Mouse (Mus musculus): Measurements from ENCODE around the gene Kif21b.
A peak's percentile ranks its signal among the peaks of the same experiment; 100 is the strongest.

The Kif21b gene

DNA sequence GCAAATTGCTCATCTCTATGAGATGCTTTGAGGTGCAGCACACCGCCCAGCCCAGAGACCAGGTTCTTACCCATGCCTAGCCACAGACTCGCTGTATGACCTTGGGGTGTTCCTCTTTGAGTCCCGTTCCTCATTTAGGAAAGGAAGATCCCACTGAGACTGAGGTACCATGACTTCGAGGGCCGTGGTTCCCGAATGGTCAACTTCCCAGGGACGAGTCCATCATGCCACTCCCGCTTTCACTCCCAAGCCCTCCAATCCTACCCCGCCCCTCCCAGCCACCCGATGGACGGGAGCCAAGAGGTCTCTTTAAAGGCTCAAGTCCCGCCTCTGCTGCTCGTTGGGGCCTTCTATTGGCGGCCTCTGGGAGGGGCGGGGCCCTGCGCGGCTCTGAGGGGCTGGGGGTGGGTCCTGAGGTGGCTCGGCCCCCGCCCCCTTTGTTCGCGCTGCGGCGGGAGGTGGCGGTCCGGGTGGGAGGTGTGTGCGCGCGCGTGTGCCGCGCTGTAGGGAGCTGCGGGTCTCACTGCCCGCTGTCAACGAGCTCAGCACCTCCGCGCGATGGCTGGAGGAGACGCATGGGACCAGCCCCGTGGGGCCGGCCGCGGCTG, at the start of gene Kif21b:
Gene Kif21b (plus strand): TSS at position 439 of the 608 bp plus-strand sequence.
- DNase-seq (ENCODE audit: low spot score), result peak; percentile 94

DNA sequence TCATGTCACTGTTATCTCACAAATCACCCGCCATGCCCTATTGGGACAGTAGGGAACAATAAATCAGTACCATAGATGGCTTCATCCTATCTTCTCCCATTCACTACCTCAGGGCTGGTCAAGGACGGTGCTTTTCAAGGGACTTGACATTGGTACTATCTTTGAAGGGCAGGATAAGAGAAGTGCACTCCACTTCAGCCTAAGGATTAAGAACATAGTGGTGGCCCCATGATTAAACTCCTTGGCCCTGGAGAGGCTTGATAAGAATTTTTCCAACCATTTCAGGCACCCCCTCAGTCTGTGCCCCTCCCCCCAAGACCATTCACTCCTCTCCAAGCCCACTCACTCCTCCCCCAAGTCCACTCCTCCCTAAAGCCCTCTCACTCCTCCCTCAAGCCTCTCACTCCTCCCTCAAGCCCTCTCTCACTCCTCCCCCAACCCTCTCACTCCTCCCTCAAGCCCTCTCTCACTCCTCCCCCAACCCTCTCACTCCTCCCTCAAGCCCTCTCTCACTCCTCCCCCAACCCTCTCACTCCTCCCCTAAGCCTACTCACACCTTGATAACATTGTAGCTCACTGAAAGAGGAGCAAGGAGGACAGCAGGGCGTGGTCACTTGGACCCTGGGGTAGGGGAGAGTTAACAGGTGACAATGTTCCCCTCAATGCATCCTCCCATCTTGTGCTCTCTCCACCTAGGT, 45.1 kb upstream of the Kif21b start:
- DNase-seq (ENCODE audit: low spot score), result no peak

DNA sequence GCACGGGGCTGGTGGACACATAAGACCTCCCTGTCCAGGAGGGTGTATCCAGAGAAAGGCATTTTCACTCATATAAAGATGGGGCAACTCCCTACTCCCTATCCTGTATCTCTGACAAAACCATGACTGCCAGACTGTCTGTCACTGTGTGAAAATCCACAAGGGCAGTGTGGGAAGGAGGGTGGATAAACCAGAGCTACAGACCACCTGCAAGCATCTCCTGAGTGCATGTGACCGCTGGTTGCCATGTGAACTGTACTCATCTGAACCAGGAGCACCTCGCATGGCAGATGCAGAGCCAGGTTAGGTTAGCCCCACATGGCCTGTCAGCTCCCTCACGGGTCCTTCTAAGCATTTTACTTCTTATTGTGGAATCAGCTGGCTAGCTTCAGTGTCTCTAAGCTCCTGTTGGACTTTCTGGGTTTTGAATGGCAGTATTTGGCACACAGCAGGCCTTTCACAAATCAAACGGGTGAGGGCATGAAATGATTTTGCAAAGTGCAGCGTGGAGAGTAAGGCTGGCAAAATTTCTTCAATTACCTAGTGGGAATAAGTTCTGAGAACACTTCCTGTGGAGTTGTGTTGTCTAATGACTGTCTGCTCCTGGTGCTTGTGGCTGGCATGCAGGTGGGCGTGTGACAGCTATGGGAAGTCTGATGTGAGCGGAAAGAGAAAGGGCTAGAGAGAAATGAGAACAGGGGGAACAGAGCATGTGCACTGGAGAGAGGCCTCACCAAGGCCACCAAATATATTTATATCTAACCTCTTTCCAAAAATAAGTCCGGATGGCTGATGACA, 41.6 kb upstream of the Kif21b start:
- peak; percentile 2 for DNase-seq (ENCODE audit: low spot score)

DNA sequence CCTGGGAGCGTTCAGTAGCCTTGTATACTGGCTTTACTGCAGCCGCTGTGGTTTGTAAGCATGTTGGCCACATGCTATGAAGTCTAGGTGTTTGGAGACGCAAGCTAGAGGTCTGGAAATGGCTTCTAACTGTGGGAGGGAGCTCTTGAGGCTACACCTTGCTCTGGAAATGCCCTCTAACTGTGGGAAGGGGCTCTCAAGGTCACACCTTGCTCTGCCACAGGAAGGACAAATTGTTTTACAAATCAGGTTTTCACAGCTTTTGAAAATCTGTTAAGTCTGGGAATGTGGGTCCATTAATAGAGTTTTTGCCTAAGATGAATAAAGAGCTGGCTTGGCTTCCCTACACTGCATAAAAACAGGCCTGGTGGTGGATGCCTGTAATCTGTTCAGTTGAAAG, 37.5 kb upstream of the Kif21b start:
- no peak for DNase-seq (ENCODE audit: low spot score)

DNA sequence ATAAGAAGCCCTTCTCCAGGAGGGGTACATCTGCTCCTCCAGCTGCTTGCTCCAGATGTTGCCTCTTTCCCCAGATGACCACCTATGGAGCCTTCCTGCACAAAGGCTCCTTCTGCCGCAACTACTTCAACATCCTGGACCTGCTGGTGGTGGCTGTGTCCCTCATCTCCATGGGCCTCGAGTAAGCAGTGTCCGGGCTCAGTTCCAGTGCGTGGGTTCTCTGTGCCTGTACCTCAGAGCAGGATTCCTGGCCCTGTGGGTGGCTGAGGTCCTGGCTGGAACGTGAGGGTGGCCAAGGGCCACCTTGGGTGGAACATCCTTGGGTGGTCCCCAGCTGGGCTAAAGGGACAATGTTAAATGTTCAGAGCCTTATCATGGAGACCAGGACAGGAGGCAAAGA, 36.4 kb upstream of the Kif21b start:
- DNase-seq (ENCODE audit: low spot score), result no peak

DNA sequence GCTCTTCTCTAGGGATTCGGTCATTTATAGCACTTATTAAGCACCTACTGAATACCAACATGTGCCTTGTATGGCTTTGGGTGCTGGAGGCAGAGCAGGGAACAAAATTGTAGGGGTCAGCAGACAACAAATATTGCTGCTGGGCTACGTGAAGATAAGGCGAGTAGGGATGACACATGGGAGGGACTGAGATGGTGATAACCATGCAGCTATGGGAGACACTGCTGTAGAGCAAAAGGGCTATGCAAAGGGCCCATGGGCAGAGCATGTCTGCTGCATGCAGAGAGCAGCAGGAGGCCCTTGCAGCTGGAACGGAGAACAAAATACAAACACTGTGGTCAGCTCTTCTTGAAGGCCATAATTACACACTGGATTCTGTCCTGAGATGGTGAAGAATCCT, 29.1 kb upstream of the Kif21b start:
- no peak for DNase-seq (ENCODE audit: low spot score)

DNA sequence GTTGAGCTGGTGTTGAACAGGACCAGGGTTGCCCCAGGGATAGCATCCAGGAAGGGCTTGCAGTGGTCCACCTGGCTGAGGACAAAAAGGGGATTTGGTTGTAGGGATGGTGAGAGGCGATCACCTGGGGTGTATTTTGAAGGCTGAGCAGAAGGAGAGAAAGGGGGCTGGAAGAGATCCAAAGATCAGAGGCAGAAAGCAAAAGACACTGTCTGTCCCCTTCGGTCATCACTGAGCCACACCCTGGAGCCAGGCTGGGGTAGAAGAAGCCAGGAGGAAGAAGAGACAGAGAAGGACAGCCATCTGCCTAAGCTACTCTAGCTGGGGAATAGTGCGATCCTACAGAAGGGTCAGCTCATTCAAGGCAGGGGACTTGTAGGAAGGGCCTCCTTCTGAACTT, 28.6 kb upstream of the Kif21b start:
- no peak for DNase-seq (ENCODE audit: low spot score)

DNA sequence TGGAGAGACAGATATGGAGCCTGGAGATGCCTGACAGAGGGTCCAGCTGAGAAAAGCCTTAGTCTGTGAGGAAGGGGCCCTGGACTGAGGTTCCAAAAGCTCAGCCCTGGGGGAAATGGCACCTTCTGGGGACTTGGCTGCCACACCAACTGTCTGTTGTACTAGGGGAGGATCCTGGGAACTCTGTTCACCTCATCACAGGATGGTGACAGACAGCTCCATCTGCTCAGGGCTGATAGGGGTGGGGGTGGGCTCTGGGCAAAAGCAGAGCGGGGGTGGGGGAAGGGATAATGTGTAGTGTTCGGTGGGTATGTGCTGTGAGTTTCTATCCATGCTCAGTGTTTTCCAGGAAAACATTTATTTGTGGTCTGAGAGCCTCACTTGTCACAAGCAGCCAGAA, 28.2 kb upstream of the Kif21b start:
- DNase-seq (ENCODE audit: low spot score), result no peak

DNA sequence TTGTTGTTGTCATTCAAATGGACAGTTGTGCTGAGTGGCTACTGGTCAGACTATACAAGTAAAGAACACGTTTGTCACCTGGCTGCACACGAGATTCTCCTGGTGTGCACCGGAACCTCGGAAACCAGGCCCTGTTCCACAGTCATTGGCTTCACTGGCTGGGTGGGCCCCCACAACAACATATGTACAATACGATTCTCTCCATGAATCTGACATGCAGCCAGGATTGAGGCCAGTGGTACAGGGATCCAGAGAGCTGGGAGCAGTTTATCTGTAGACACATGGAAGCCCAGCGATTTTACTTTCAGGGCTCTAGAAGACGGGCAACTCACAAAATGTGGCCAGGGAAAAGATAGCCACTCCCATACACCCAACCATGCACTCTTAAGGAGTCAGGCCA, 27.5 kb upstream of the Kif21b start:
- no peak for DNase-seq (ENCODE audit: low spot score)

DNA sequence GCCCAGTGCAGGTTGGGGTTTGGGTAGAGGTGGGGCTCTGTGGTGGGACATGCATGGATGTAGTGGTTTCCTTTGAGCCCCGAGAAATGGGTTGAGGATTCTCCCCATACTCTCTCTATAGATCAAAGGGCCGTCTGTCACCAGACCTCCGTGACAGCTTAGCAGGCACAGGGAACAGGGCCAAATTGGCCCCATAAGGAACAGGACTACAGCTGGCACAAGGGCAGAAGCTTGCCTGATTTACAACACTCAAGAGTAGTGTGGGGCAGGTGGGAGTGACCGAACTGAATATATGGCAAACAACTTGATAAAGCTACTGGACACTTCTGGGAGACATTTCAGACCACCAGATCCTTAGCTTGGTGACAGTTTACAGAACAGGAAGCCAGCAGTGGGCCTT, 26.4 kb upstream of the Kif21b start:
- DNase-seq (ENCODE audit: low spot score), result no peak

DNA sequence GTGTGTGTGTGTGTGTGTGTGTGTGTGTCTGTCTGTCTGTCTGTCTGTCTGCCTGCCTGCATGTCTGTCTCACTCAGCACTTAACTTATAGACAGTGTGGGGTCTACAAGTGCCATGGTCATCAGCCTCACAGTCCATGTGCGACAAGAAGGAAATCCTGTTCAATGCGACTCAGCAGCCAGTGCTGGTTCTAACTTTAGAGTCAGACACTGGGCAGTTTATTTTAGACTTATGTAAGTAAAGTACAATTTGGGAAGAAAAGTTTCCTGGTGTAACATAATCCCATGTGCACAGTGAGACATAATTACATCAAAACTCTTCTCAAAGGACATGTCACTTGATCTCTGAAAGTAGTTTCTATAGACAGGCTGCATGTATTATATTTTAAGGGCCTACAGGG, 21.7 kb upstream of the Kif21b start:
- no peak for DNase-seq (ENCODE audit: low spot score)

DNA sequence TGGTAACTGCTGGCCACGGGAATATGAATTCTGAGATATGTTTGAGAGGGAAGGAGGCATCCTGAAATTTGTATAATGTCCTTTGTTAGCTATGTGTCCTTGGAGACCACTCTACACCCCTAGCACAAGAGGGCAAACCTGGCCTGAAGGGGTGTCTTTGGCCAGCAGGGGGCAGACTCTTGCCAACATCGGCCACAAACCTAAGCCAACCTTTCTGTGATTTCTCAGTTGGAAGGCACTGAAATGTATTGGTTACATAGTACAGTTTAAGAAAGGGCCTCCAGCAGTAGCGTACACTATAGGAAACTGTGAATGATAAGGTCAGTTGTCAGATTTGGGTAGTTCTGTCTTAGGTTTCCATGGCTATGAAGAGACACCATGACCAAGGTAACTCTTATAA, 15.0 kb upstream of the Kif21b start:
- peak; percentile 78 for DNase-seq (ENCODE audit: low spot score)

DNA sequence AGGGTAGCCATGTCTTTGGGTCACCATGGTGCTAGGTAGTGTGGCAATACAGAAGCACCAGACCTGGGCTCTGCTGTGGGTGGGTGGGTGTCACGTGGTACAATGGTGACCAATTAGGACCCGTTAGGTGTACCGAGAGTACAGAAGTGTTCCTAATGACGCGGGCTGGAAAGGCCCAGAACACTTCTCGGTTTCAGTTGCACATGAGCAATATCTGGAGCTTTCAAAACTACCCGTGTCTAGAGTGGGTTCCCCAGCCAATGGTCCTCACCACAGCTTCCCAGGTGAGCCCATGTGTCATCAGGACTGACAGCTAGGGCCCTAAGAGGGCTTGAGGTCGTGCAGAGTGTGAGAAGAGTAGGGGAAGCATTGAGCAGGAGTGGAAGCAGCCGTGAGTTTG, 14.1 kb upstream of the Kif21b start:
- no peak for DNase-seq (ENCODE audit: low spot score)

DNA sequence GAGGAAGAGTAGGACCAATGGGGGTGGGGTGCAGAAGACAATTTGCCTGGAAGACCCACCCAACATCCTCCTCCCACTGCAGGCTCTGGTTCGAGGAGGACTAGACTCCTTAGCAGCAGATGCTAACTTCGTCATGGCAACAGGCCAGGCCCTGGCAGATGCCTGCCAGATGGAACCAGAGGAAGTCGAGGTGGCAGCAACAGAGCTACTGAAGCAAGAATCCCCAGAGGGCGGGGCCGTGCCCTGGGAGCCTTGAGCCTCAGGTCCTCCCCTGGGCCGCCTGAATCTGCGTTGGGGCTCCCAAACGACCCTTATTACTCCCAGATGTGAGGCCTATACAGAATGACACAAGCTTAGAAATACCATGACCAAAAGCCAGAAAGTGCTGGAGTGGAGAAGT, 12.3 kb upstream of the Kif21b start:
- DNase-seq (ENCODE audit: low spot score), result peak; percentile 69

DNA sequence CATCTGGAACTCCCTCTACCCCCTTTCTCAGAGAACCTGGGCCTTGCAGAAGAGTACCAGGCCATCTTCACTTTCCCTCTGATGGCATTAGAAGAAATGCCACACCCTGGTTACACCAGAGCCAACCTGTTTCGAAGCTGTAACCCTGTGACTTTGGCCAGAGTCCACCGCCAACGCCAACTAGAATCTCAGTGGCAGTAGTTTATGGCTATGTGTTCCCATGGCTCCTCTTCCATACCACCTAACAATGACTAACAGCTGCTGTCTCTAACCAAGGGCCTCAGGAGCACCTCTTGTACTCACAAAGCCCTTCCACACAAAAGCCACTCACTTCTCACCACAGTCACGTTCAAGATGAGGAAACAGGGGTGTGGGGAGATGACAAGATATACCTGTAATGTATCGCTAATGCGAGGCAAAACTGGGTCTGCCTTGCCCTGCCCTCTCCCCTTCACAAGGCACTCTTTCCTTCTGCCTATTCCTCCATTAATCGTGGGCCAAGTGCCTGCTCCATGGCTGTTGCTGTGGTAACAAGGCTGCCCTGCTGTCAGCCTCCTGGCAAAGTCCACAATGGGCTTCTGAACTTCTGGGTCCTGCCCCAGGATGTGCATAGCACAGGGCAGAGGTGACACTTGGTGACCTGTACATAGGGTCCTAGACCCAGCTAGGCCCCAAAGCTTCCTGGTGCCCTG, 11.5 kb upstream of the Kif21b start:
- DNase-seq (ENCODE audit: low spot score), result no peak

DNA sequence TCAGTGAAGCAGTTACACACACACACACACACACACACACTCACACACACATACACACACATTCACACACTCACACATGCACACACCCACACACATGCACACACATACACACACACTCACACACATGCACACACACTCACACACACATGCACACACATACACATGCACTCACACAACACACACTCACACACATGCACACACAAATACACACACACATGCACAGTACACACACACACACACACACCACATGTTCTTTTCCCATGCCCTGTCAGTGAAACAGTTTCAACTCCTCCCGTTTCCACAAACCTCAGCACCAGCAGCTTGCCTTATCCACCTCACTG, 11.0 kb upstream of the Kif21b start:
- DNase-seq (ENCODE audit: low spot score), result no peak

DNA sequence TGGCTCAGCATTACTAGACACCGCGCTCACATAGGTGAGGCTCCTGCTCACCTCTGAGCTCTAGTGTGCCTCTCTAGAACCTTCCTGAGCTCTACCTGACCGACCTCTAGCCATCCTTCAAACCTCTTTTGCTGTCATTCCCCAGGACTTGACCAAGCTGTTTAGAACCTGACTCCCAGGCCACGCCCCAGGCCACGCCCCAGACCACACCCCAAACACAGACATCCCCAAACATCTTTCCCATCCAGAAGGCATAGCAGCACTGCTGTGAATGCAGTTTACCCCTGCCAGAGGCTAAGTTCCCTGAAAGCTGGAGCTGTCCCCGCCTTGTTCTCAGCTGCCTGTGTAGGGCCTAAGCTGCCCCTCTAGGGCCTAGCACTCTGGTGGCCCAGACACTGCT, 10.4 kb upstream of the Kif21b start:
- no peak for DNase-seq (ENCODE audit: low spot score)

DNA sequence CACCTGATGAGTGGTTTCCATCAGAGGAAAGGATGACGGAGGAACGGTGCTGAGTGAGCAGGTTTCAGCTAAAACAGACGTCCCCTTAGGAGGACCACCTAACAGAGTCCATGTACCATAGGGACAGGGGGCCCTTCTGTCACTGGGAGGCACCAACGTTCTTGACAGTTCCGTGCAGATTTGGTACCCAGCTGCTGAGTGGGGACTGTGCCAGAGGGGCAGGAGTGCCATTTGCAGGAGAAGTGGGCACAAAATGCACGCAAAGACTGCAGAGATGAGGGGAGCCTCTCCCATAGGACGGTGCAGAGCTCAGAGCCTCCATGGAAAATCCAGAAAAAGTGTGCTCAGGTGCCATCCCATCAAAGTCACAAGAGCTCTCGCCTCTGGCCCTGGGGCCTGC, 9.2 kb upstream of the Kif21b start:
- DNase-seq (ENCODE audit: low spot score), result no peak

DNA sequence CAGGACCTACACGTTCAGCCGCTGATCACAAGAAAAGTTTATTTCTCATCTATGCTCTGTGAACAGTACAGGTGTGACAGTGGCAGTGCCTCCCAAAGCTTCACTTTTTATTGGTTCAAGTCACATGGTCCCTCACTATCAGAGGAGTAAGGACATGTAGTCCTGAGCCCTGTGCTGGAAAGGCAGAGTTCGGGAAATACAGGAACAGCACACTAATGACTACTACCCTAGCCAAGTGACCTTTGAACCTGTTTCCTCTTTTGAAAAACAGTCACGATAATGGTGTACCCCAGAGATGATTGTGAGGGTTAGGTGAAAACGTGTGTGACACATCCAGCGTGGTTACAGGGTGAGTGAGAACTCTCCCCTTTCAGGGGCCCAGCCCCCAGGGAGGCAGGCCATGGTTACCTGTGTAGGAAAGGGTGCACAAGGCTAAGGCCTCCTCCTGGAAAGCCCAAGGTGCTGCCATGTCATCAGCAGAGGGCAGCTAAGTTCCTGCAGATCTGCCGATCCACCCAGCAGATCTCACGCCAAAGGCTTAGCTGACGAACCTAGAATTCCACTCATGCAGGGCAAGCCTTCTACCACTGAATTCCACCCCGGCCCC, 4.9 kb upstream of the Kif21b start:
- no peak for DNase-seq (ENCODE audit: low spot score)

DNA sequence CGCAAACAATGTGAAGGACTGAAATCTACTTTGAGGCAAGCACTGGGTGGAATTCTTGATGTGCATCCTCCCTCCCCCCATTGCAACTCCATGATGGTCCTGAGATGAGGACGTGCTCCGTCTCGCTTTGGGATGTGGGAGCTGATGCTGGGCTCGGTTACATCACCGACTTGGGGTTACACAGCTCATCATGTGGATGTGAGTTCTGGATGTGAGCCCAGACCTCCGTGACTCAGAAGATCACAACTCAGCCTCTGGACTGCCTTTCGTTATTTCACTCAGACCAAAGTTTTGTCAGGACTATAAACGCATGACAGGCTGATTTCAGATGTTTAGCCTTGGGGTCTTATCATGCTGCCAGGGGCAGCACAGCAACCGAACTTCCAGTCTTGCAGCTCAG, 4.3 kb upstream of the Kif21b start:
- no peak for DNase-seq (ENCODE audit: low spot score)

DNA sequence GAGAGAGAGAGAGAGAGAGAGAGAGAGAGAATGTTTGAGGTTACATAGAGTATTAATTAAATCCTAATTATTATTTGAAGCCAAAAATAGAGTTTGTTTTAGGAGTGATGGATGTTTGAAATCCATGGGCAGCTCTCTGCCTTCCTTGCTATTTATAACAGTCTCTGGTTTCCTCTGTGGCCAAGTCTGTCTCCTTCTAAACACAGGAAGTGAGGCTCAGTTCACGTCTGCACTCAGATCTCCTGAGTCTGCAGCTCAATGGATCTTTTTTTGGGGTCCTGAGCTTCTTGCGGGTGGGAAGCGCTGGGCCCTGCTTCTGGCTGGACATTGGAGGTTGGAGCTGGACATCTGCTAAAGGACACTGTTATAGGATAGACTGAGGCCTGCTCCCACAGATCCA, 3.3 kb upstream of the Kif21b start:
- no peak for DNase-seq (ENCODE audit: low spot score)

DNA sequence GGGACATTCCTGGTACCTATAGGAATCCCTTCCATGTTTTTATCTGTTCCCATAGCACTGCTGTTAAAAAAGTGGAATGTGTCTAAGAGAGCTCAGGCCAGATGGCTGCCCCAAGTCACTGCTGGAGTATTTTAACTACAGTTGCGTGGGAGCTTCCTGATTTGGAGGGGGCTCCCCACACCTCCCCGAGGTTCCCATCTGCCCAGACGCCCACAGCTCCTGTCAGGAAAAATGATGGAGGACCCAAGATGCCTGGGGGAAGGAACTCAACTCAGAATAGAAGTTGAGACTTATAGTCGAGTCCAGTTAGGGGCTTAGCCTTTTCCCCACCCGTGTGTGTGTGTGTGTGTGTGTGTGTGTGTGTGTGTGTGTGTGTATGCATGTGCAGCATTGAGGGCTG, 2.8 kb upstream of the Kif21b start:
- DNase-seq (ENCODE audit: low spot score), result no peak
